Mouse (Mus musculus) mouse trophoblast stem cell (cell line): ENCODE results near the gene Rnf17.

Experiments
- in situ Hi-C, 2 experiments: fragments of 300-500 bp; cut with MseI, MboI; formaldehyde crosslinking; loops; 2 replicates in 1 of 2; 3 replicates in 1 of 2; pipeline ENCODE4 v1.15.1; 2025

Rnf17 gene

DNA sequence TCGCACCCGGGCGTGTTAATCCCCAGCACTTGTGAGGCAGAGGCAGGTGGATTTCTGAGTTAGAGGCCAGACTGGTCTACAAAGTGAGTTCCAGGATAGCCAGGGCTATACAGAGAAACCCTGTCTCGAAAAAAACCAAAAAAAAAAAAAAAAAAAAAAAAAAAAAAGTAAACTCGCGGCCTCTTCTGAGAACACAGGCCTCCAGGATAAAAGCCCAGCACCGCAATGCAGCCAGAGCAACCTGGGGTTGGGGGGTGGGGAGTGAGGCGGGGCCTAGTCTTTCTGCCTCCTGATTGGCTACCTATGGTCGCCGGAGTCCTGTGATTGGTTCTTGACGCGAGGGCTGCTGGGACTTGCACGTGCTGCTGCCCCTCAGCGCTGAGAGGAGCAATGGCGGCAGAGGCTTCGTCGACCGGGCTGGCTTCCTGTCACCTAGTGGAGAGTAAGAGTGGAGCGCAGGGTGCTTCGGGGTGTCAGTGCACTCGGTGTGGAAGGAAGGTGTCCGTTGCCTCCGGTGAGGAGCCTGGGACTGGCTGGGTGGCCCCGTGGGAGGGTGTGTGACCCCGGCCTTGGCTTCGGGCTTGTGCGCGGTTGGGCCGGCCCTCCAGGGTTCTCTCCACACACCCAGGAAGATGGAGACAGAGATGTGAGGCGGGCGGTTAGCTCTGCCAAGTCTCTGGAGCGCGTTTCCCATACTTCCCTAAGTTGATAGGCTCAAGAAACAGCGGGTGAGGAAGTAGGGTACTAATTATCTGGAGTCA lies at the start of gene Rnf17:
Gene Rnf17, plus strand, starts transcription at position 271 of the 761 bp plus-strand sequence.
- in situ Hi-C loops: no loop called here

DNA sequence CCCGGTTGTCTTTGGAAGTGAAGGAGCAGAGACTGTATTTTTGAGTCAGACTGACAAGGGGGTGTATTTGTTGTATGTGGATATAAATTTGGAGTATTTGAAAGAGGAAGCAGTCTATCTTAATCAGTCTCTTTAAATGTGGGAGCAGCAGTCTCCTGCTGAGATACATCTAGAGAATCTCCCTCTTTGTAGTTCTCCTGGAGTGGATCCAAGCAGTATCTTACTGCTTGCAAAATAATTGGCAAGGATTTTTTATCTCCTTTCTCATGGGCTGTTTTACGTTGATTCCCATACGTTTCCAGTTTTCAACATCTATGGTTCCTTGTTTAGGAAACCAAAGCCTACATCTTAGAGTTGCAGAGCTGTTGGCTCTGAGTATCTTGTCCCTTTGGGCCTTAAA lies 47.6 kb upstream of the Rnf17 start:
- in situ Hi-C loops: loop anchor here in 1 of 2 experiments (5.0 kb wide), 1 partner anchor 38 kb away; no protein-coding TSS in a partner anchor

DNA sequence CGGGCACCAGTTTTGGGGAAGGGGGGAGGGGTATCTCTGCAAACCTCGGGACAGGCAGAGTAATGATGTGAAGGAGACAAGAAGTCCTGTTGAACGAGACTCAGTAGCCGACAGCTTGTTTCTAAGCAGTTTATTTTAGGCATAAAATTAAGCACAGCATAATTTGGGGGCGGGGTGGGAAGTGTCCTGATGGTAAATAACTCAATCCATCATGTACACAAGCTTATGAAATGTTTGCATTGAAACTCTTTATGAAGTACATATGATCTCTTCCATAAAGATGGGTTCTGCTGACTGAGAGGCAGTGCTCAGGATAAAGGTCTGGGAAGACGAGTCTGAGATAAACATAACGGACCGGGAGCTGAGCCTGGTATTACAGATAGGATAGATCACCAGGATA lies 47.0 kb upstream of the Rnf17 start:
- in situ Hi-C loops: no loop called here

DNA sequence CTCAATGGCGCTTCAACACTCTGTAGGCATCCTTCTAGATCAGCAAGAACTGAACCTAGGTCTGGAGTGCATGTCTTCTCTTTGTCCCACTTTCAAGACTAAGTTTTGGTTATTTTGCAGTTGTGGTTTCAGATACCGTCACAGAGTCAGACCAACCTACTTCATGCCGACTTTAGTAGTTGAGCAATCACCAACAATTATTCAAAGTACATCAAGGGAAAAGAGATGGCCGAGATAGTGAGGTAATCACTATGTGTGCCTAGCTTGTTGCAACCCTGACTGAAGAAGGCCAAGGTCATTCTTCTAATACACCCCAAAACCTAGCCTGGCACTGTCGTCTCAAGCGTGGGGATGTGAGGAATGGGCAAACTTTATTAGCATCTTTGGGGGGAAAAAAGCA lies 46.2 kb upstream of the Rnf17 start:
- in situ Hi-C loops: no loop called here

DNA sequence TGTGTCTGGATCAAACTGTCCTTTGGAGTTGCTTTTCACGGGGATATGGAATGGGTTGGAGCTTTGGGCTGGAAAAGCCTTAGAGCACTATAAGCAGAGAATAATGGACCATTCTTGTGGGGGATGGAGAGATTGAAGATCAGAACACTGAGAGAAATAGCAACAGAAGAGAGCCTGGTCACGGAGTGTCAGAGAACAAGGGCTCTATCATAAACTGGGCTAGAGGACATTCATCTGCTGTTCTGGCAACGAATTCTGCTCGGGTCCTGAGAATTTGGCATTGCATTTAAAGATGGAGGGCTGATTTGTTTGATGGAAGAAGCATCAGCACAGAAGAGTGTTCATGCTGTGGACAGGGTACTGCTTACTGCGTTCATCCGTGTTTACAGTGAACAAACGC lies 44.0 kb upstream of the Rnf17 start:
- in situ Hi-C loops: no loop called here

DNA sequence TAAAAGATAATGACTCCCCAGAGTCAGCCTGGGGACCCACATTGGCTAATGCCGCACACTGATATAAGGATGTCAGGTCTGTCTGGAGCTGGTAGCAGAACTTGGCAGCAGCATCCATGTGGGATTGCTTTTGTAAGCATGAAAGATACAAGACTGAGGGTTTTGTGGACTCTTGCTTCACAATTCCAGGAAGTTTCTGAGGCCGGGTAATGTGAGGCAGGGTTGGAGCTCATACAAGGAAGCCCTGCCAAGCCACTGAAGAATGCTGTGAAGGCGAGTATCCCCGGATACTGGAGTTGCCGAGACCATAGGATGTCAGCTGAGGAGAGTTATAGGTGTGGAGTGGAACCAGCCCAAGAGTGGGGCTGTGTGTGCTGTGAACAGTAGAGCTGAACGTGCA lies 43.2 kb upstream of the Rnf17 start:
- in situ Hi-C loops: no loop called here

DNA sequence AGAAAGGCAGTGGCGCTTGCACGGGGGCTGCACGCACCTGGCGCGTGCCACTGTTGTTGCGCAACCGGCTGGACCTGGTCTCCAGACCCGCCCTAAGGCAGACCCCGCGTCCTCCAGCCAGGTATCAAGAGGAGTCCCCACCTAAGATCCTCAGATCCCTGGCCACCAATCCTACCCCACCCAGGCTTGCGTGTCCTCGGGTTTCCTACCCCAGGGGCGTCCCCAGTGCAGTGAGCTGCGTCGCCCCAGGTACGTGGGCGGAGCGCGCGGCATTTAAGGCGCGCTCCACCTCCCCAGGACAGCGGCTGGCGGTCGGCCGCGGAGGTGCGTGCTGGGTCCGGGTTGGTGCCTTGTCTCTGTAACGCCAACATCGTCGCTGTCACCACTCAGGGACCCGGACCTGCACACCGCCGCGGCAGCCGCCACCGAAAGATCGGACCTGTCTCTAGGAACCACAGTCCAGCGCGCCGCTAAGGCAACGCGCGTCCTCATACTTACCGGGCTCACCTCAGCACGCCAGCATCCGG lies 37.6 kb upstream of the Rnf17 start, which contains the start of gene Atp12a:
Gene Atp12a, plus strand, starts transcription at position 358 of the 527 bp plus-strand sequence.
- in situ Hi-C loops: no loop called here

DNA sequence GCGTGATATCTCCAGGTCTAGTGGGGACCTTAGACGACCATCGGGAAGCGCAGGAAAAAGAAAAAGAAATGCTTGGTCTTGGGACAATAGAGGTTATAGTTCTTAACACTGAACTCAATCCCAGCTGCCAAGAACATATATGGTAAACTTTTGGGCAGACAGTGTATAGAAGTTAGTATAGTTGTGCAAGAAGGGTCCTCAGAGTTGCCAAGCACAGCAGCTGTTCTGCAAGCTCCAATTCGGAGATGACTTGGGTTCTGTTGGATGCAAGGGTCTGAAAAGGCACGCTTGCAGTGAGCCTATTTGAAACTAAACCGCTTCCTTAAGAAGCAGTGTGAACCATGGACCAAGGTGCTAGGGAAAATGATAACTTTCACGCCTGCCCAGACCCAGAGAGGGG lies 37.1 kb upstream of the Rnf17 start:
- in situ Hi-C loops: no loop called here

DNA sequence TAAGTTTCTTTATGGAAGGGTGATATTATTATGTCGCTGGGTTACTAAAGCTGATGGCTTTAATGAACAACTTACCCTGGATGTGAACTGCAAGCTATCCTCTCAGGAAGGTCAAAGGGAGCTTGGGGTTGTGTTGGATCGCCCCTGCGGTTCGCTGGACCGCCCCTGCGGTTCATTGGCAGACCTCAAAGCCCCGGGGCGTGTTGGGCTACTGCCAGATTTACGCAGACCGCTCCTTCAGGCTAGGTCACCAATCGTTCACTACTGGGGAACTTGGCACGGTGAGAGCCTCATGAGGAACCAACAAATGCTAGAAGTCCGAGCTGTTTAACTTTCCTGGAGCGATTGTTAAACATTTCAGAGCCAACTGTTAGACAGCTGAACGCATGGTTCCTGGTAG lies 35.7 kb upstream of the Rnf17 start:
- in situ Hi-C loops: no loop called here

DNA sequence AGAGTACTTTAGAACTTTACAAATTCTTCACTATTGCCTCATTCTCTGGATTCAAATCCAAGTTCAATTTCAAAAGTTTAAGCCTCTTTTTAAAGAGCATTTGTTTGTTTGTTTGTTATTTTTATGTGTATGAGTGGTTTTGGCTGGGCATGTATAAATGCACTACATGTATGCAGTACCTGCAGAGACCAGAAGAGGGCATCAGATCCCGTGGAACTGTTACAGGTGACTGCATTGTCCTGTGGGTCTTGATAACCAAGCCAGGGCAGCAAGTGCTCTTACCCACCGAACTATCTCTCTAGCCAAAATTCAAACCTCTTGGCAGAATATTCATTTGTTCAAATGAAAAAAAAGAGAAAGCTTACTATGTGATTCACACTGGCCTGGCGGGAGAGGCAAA lies 33.5 kb upstream of the Rnf17 start:
- in situ Hi-C loops: no loop called here

DNA sequence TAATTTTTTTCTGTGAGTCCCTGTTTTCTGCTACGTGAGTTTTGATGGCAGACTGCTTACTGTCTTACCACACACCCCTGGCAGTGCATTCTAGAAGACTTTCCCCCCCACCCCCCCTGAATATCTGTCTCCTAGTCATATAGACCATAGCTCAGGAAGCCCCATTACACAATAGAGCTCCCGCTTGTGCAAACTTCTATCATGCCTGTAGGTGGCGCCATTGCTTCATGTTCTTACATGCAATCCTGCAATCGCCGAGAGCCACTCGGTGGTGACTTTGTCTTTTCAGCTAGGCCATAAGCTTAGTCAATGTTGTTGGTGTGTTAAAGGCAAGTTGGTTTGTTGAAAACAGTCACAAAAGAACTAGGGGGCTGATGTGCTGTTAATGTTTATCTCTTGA lies 26.6 kb upstream of the Rnf17 start:
- in situ Hi-C loops: loop anchor here (5.0 to 10.0 kb wide), 2 partner anchors 92 to 99 kb away; no protein-coding TSS in a partner anchor

DNA sequence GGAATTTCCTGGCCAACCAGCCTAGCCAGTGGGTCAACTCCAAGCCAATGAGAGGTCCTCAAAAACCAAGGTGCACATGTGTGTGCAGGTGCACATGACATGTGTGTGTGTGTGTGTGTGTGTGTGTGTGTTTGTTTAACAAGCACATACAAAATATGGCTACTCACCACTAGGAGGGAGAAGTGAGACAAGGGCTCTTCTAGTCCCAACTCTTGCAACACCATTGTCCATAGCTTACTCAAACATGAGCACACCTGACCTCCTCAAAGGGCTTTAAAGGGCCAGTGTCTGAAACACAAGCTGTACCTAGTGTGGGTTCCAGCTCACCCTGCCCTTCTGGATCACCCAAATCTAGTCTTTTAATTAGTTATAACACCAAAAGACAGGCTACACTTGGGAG lies 24.6 kb upstream of the Rnf17 start:
- in situ Hi-C loops: loop anchor here (5.0 to 10.0 kb wide), 2 partner anchors 90 to 97 kb away; no protein-coding TSS in a partner anchor

DNA sequence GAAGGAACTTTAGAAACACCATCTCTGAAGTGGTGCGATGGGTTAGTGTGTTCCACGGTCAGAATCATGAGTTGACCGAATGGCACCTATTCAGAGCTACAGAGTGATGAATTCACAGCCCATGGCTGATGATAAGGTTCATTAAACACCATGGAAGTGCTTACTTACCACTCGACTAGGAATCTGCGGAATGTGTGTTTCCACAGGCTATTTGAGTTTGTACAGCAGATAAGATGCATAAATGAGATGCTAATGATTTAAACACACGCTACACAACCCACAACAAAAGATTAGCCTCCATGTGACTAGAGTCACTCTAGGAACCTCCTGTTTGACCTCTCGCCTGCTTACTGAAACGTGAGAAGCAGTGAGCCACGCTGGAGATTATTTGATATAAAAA lies 23.0 kb upstream of the Rnf17 start:
- in situ Hi-C loops: loop anchor here (5.0 to 10.0 kb wide), 2 partner anchors 88 to 95 kb away; no protein-coding TSS in a partner anchor

DNA sequence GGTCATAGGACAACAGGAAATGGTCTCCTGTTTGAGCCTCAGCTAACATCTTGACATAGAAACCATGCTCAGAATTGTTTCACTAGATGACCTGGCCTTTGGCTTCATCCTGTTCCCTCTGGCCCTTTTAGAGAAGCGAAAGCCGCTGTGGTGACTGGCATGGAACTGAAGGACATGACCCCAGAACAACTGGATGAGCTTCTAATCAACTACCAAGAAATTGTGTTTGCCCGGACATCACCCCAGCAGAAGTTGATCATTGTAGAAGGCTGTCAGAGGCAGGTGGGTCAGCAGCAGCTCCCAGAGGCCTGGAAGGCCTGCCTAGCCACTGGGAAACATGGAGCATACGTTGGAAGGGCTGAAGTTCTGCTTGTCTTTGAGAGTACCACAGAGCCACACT lies 20.0 kb upstream of the Rnf17 start:
- in situ Hi-C loops: no loop called here

DNA sequence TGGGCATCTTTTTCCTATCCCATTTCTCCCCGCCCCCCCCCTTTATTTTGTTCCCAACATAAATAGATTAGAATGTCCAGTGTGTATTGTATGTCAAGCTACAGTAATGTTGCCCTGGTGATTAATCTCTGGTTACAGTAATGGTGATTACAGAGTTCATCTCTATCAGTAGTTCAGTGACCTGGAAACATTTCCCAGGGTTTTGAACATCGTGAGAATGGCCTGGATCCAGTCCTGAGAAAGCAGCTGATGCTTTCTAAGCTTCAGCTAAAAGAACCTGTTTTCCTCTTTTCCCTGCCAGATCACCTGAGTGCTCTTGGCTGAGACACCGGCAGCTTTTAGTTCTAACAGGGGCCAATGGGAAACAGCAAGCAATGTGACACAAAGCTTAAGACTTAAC lies 12.1 kb upstream of the Rnf17 start:
- in situ Hi-C loops: no loop called here

DNA sequence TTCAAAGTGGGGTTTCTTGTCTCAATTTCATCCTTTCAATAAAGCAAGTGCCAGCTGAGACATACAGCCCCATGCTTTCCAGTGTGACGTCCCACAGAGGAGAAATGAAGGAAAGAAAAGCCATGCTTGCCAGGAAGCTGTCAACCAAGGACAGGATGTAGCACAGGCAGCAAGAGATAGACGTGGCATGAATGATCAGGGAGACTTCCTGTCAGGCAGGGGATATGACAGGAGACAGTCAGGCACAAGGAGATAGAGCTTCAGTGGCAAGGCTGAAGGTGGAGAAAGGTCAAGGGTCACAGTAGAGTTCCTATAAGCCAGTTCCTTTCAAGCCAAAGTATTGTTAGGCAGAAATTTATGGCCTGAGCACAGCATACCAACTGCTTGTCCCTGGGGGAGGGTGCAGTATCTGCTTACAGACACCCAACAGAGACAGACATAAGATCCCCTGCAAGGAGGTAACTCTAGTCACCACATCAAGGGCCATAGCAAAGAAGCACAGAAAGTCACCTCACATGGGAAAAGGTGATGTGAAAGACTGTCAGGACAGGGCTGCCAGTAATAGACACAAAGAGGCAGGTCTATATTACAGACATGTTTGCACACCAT lies 8.6 kb upstream of the Rnf17 start:
- in situ Hi-C loops: no loop called here

DNA sequence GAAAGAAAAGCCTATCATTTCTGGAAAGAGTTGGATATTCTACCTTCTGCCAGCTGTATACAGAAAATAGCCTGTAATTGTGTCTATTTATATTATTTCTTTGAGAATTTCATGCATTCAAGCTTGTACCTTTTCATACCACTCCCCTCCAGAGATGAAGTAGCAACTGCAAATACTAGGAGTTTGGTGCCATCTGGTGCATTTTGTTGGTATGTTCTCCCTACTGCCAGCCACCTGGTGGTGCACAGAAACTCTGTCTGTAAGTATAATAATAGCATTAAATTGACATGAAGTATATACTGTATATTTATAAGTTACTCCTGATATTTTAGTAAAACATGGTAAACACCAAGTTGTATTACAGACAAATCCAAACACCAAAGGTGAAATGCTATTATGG lies 4.4 kb upstream of the Rnf17 start:
- in situ Hi-C loops: no loop called here

DNA sequence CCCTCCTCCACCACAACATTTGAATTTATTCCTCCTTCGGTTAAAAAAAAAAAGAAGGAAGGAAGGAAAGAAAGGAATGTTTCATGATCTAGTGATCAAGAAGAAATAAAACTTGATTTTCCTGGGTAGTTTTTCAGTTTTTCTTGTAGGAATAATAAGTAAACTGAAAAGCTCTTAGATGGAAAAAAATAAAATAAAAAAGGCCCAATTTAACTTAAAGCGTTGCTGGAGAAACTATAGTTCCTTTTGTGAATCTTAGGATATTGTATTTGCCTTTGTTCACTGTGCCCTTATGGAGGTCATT lies 643 bp downstream of the Rnf17 start:
- in situ Hi-C loops: no loop called here

DNA sequence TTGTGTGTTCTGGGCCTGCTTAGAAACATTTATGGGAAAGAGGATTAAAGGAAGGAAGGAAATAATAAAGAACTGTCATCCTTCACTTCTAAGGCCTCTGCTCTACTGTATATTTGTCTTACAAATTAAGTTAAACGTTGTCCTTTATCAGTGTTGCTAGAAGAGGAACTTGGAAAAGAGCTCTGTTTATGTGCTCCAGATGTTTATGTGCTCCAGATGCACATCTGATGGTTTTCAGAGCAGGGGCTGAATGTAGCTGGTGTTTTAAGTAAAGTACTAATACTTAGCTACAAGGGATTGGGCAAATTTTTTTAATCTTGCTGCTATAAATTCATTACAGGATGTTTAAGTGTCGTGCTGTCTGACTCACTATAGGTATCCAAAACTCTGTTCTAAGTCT lies 59.7 kb downstream of the Rnf17 start:
- in situ Hi-C loops: no loop called here

DNA sequence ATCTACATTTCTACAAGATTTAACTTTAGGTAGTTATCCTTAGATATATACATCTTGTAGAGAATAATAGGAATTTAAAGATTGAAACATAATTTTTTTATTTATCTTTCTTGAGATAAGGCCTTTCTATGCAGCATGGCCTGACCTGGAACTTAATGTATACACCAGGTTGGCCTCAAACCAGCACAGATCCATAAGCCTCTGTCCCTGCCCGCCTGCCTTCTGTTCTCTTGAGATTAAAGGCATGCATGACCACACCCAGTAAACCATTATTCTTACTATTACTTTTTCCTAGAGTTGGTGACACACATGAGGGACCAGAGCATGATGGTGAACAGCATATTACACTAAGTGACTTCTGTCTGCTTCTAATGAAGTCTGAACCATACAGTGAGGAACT lies 60.3 kb downstream of the Rnf17 start:
- in situ Hi-C loops: no loop called here

DNA sequence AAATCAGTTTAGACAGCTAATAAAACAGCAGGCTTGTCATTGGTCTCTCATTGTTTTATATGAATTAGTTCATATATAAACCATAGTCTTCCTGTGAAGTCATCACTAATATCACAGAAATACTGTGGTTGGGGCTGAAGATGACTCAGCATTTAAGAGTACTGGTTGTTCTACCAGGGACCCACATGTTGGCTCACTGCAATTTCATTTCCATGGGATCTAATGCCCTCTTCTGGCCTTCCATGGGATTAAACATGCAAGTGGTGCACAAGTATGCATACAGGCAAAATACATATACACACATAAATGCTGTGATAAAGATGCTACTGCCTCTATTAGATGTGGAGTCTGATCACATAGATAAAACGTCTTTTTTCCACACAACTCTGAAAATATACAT lies 65.8 kb downstream of the Rnf17 start:
- in situ Hi-C loops: loop anchor here in 1 of 2 experiments (5.0 kb wide), 1 partner anchor 91 kb away; no protein-coding TSS in a partner anchor

DNA sequence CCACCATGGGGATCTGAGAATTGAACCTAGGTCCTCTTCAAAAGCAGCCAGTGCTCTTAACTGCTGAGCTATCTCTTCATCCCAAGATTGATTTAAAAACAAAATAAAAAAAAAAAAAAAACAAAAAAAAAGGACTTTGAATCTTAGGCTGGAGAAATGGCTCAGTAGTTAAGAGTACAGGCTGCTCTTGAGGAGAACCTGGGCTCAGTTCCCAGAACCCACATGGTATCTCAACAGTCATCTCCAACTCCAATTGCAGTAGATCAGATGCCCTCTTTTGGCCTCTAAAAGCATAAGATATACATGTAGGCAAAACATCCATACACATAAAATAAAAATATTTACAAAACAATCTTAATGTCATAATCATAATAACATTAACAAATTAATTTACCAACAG lies 87.4 kb downstream of the Rnf17 start:
- in situ Hi-C loops: no loop called here

DNA sequence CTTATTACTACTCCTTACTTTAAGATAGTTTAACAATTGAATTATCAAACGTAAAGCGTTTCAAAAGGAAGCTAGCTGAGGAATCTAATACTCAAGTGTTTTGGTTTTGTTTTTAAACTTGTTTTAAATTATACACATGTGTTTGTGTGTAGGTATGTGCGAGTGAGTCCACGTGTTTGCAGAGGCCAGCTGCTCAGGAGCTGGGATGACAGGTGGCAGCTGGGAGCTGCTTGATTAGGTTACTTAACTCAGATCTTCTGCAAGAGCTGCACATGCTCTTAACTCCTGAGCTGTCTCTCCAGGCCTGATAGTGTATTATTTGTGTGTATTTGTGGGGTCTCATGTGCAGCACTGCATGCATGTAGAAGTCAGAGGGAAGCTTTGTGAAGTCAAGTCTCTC lies 100.0 kb downstream of the Rnf17 start:
- in situ Hi-C loops: no loop called here
